ENCODE assay signal across 10 mouse cellular contexts in genomic region chr19:38901146-38902135, GRCm38 (mm10). TPM values are rescaled to one million over a fixed set of nuclear protein-coding genes. Genes with fewer than 3 reads are reported as not detected.
DNase-seq lines count a peak whose midpoint lies in the region; ATAC-seq and TF ChIP-seq lines count a peak whose summit lies in the region.
"Had no signal": no experiment of that assay in that cellular context is flagged by ENCODE, and none has a peak within 500 bp of the region (broad histone marks: within the 10 kb centered on the region; RNA-seq: fewer than 3 reads in every experiment).

No protein-coding gene starts in this region.

- no peaks in the 10 kb centered on the region for H3K27me3 ChIP-seq in heart, embryonic 15.5 days
- H3K27me3 ChIP-seq in lung, postnatal 0 days (replicated peaks; ENCODE audit: insufficient read depth, low read length): no peaks in the 10 kb centered on the region
- H3K27me3 ChIP-seq in neural tube, embryonic 14.5 days (ENCODE audit: control insufficient read depth, insufficient read depth, low read length): no peaks in the 10 kb centered on the region
- H3K27me3 ChIP-seq: embryonic facial prominence, embryonic 15.5 days; midbrain, embryonic 12.5 days; stomach, embryonic 15.5 days had no signal

- TF ChIP-seq EP300 in lung, postnatal 0 days (IDR thresholded peaks at IDR 0.05): no peak

- no peak for DNase-seq in heart, adult 8-10 months (ENCODE audit: low spot score)
- DNase-seq in lung, postnatal 0 days (ENCODE audit: low spot score): peak; percentile 18
- DNase-seq in lung, postnatal 25 days (ENCODE audit: low spot score): no peak
- DNase-seq in cerebellum, postnatal 25 days: peak; percentile 41 to 76
- DNase-seq in thymus, postnatal 0 days (ENCODE audit: low spot score): no peak

- H3K4me3 ChIP-seq in heart, embryonic 15.5 days: no peak overlapping the region
- H3K4me3 ChIP-seq in lung, postnatal 0 days (ENCODE audit: low read depth, low read length): no peak overlapping the region
- no peak overlapping the region for H3K4me3 ChIP-seq in neural tube, embryonic 14.5 days (ENCODE audit: low read depth, low read length)
- H3K4me3 ChIP-seq: embryonic facial prominence, embryonic 15.5 days; midbrain, embryonic 12.5 days; stomach, embryonic 15.5 days had no signal

- no peaks in the 10 kb centered on the region for H3K9me3 ChIP-seq in heart, embryonic 15.5 days (replicated peaks)
- H3K9me3 ChIP-seq in lung, postnatal 0 days (ENCODE audit: low read length): no peaks in the 10 kb centered on the region
- no peaks in the 10 kb centered on the region for H3K9me3 ChIP-seq in neural tube, embryonic 14.5 days (ENCODE audit: control insufficient read depth, low read length)
- H3K9me3 ChIP-seq: embryonic facial prominence, embryonic 15.5 days; midbrain, embryonic 12.5 days; stomach, embryonic 15.5 days had no signal

- TF ChIP-seq CTCF in lung, postnatal 0 days (IDR thresholded peaks at IDR 0.05): peak; percentile 50

- no peak overlapping the region for H3K4me2 ChIP-seq in heart, embryonic 15.5 days
- H3K4me2 ChIP-seq in lung, postnatal 0 days (replicated peaks; ENCODE audit: low read depth, low read length): no peak overlapping the region
- no peak overlapping the region for H3K4me2 ChIP-seq in neural tube, embryonic 14.5 days (ENCODE audit: low read depth, low read length)
- H3K4me2 ChIP-seq: embryonic facial prominence, embryonic 15.5 days; midbrain, embryonic 12.5 days; stomach, embryonic 15.5 days had no signal

- 61% methylated on average over 12 of the region's 12 CpGs for WGBS in heart, embryonic 15.5 days
- WGBS in lung, postnatal 0 days: 43% methylated on average over 12 of the region's 12 CpGs
- WGBS in neural tube, embryonic 14.5 days: 62% methylated on average over 12 of the region's 12 CpGs

- H3K4me1 ChIP-seq in heart, embryonic 15.5 days (replicated peaks): peaks cover 2% of the 10 kb centered on the region; the same call in 1 of the 2 replicates
- no peaks in the 10 kb centered on the region for H3K4me1 ChIP-seq in lung, postnatal 0 days (ENCODE audit: insufficient read depth, low read depth, low read length)
- no peaks in the 10 kb centered on the region for H3K4me1 ChIP-seq in neural tube, embryonic 14.5 days (ENCODE audit: control insufficient read depth, insufficient read depth, low read length)
- H3K4me1 ChIP-seq: embryonic facial prominence, embryonic 15.5 days; midbrain, embryonic 12.5 days; stomach, embryonic 15.5 days had no signal

- H3K27ac ChIP-seq in heart, embryonic 15.5 days: peak overlapping the region; percentile 31; the same call in 1 of the 2 replicates
- no peak overlapping the region for H3K27ac ChIP-seq in lung, postnatal 0 days (ENCODE audit: low read length)
- no peak overlapping the region for H3K27ac ChIP-seq in neural tube, embryonic 14.5 days (ENCODE audit: low read depth, low read length)
- H3K27ac ChIP-seq: embryonic facial prominence, embryonic 15.5 days; midbrain, embryonic 12.5 days; stomach, embryonic 15.5 days had no signal

- ATAC-seq in heart, embryonic 15.5 days (replicated peaks; ENCODE audit: insufficient number of reproducible peaks, insufficient read depth, low FRiP score, low read depth): no peak
- ATAC-seq in lung, postnatal 0 days: peak; percentile 50; the same call in 1 of the 2 replicates
- peak; percentile 85 for ATAC-seq in neural tube, embryonic 14.5 days (ENCODE audit: low read depth)

- H3K9ac ChIP-seq in heart, embryonic 15.5 days: no peak overlapping the region
- H3K9ac ChIP-seq in lung, postnatal 0 days (replicated peaks; ENCODE audit: low read depth): no peak overlapping the region
- no peak overlapping the region for H3K9ac ChIP-seq in neural tube, embryonic 14.5 days (replicated peaks; ENCODE audit: low read depth, low read length)
- H3K9ac ChIP-seq: embryonic facial prominence, embryonic 15.5 days; midbrain, embryonic 12.5 days; stomach, embryonic 15.5 days had no signal

- H3K36me3 ChIP-seq in heart, embryonic 15.5 days: no peaks in the 10 kb centered on the region
- no peaks in the 10 kb centered on the region for H3K36me3 ChIP-seq in lung, postnatal 0 days (ENCODE audit: insufficient read depth, low read length)
- no peaks in the 10 kb centered on the region for H3K36me3 ChIP-seq in neural tube, embryonic 14.5 days (ENCODE audit: control insufficient read depth, insufficient read depth, low read length)
- H3K36me3 ChIP-seq: stomach, embryonic 15.5 days had no signal

RNA-seq across cellular contexts. Expression of gene Hells, which starts 29.3 kb away (rescaled TPM):
- 20.3 and 20.4 TPM in 2 replicates for polyA plus RNA-seq in heart, embryonic 15.5 days (2015; fragmentation: Nextera tagmentation; extraction: Ambion mirVana)
- total RNA-seq in heart, adult 8-10 months (2022): under 1 TPM; 0.37 to 0.92 (median 0.75) TPM
- polyA plus RNA-seq in lung, postnatal 0 days (2015; fragmentation: Nextera tagmentation; extraction: Ambion mirVana): 5.1 and 5.2 TPM in 2 replicates
- polyA plus RNA-seq in neural tube, embryonic 14.5 days (2014; fragmentation: Nextera tagmentation; extraction: Ambion mirVana): 6.3 and 7.6 TPM in 2 replicates
- 56.6 and 70.6 TPM in 2 replicates for polyA plus RNA-seq in thymus, postnatal 0 days (2015; fragmentation: Nextera tagmentation; extraction: Ambion mirVana)

Comparison
In these comparisons a context has a peak if more than half of its experiments do, and no peak if none do; other contexts are left out.
1. DNase-seq: peak in lung, postnatal 0 days (single experiment) and cerebellum, postnatal 25 days (2 of 2); none in heart, adult 8-10 months (single experiment), lung, postnatal 25 days (single experiment) and thymus, postnatal 0 days (single experiment).